Mouse (Mus musculus) midbrain, embryonic 14.5 days (tissue): Measurements from ENCODE around the gene Pfkm. TPM values are rescaled to one million over a fixed set of nuclear protein-coding genes. Genes with fewer than 3 reads are reported as not detected.
A peak's percentile ranks its signal among the peaks of the same experiment; 100 is the strongest.

ENCODE experiments used
- ATAC-seq: fragments of 200-750 bp; cut with Nextera tagmentation; 2 replicates; pipeline ENCODE4 v1.8.0; 2017; ENCODE audit warnings: moderate number of reproducible peaks, moderate library complexity; ENCODE audit not compliant: low FRiP score, low TSS enrichment
- DNase-seq: peaks from one replicate; pipeline ENCODE4 v3.0.0-alpha.2; 2015
- H3K27ac ChIP-seq: fragments of 300-500 bp; sonication (generic); replicated peaks from 2 replicates; pipeline ENCODE4 v1.5.1; 2014; ENCODE audit warnings: mild to moderate bottlenecking, low read depth, low read length, moderate library complexity
- H3K27me3 ChIP-seq: fragments of 300-500 bp; sonication (generic); 2 replicates; pipeline ENCODE4 v1.6.1; 2014; ENCODE audit warnings: low read length, control low read depth, mixed read lengths; ENCODE audit not compliant: control insufficient read depth, insufficient read depth
- H3K36me3 ChIP-seq: fragments of 300-500 bp; sonication (generic); 2 replicates; pipeline ENCODE4 v1.6.1; 2014; ENCODE audit warnings: low read length, control low read depth; ENCODE audit not compliant: control insufficient read depth, insufficient read depth
- H3K4me1 ChIP-seq: fragments of 300-500 bp; sonication (generic); 2 replicates; pipeline ENCODE4 v1.6.1; 2014; ENCODE audit warnings: mild to moderate bottlenecking, antibody characterized with exemption, low read length, control low read depth; ENCODE audit not compliant: control insufficient read depth, insufficient read depth
- H3K4me2 ChIP-seq: fragments of 300-500 bp; sonication (generic); 2 replicates; pipeline ENCODE4 v1.6.1; 2014; ENCODE audit warnings: mild to moderate bottlenecking, low read length, moderate library complexity
- H3K4me3 ChIP-seq: fragments of 300-500 bp; sonication (generic); replicated peaks from 2 replicates; pipeline ENCODE4 v1.5.1; 2014; ENCODE audit warnings: low read depth, low read length
- H3K9ac ChIP-seq: fragments of 300-500 bp; sonication (generic); replicated peaks from 2 replicates; pipeline ENCODE4 v1.6.1; 2014; ENCODE audit warnings: mild to moderate bottlenecking, low read length, moderate library complexity
- H3K9me3 ChIP-seq: fragments of 300-500 bp; sonication (generic); 2 replicates; pipeline ENCODE4 v1.6.1; 2016; ENCODE audit warnings: low read length, control low read depth, mixed read lengths; ENCODE audit not compliant: control insufficient read depth
- WGBS: fragments of 180-500 bp; shearing (Covaris S2); extraction: QIAGEN DNeasy Blood & Tissue Kit; methylation state at CpG from one replicate; pipeline ENCODE4 v1.1.7; 2014; 5-methylcytosine and 5-hydroxymethylcytosine counted together
- polyA plus RNA-seq: library from polyadenylated mRNA; unstranded; fragments of >200 nt; fragmentation: Nextera tagmentation; extraction: Ambion mirVana; gene quantifications from 2 replicates; pipeline ENCODE4 v1.2.1, GENCODE M21; 2014

Gene Pfkm
- polyA plus RNA-seq, 1 experiment from 2014 or later, result 72.4 TPM

DNA sequence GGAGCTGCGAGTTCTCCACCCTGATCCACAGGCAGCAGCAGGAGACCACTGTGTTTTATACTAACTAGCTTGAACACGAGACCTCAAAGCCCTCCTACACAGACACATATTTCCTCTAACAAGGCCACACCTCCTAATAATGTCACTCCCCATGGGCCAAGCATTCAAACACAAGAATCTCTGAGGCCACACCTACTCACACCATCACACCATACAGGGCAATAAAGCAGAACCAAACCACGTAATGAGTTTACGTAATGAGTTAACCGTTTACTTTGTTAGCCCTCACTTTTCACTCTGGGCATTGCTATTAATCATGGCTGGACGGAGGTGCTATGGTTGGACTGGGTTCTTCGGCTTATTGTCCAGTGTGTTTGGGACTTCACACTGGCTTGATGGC, 47.4 kb downstream of the Pfkm start:
- no peaks in the 10 kb centered on the region for H3K27me3 ChIP-seq
- ATAC-seq (no peak), DNase-seq (no peak)
- H3K27ac ChIP-seq, result no peak overlapping the region
- WGBS, result 90% methylated on average over 7 of the region's 7 CpGs
- H3K4me2 ChIP-seq, result no peak overlapping the region
- H3K4me1 ChIP-seq, result peaks cover 6% of the 10 kb centered on the region
- H3K36me3 ChIP-seq, result peaks cover 63% of the 10 kb centered on the region
- H3K9me3 ChIP-seq, result no peaks in the 10 kb centered on the region
- H3K9ac ChIP-seq, result no peak overlapping the region
- no peak overlapping the region for H3K4me3 ChIP-seq

DNA sequence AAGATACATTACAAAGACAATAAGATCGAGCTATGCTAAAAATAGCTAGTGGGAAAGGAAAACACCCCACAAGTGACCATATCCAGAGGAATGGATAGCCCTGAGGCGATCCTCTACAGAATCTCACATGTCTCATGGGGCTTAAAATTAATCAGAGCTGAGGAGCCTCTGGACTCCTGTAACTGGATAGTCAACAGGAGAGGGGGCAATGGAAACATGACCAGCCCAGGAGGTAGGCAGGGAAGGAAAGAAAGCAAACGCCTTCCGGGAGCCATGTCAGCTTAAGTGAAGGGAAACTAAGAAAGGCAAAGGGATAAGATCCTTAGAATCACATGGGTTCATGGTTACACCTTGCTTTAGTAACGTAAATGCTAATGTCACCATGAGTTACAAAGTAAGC, 48.4 kb downstream of the Pfkm start:
- no peak overlapping the region for H3K4me3 ChIP-seq
- no peak overlapping the region for H3K4me2 ChIP-seq
- WGBS, result 92% methylated on average over 5 of the region's 5 CpGs
- H3K9ac ChIP-seq, result no peak overlapping the region
- DNase-seq, result no peak
- peaks cover 53% of the 10 kb centered on the region for H3K36me3 ChIP-seq
- ATAC-seq, result no peak
- no peaks in the 10 kb centered on the region for H3K9me3 ChIP-seq
- no peak overlapping the region for H3K27ac ChIP-seq
- peaks cover 8% of the 10 kb centered on the region for H3K4me1 ChIP-seq
- H3K27me3 ChIP-seq, result no peaks in the 10 kb centered on the region

- no peak overlapping the region for H3K27ac ChIP-seq
- DNase-seq (no peak), ATAC-seq (no peak)
- no peak overlapping the region for H3K4me3 ChIP-seq
- H3K27me3 ChIP-seq, result no peaks in the 10 kb centered on the region
- WGBS, result 87% methylated on average over 10 of the region's 10 CpGs
- no peaks in the 10 kb centered on the region for H3K9me3 ChIP-seq
- no peak overlapping the region for H3K4me2 ChIP-seq
- H3K4me1 ChIP-seq, result peaks cover 10% of the 10 kb centered on the region
- H3K9ac ChIP-seq, result no peak overlapping the region
- peaks cover 40% of the 10 kb centered on the region for H3K36me3 ChIP-seq
Measured at GRCm38 (mm10) chr15:98142515-98142914, 50.1 kb downstream of the Pfkm start.

DNA sequence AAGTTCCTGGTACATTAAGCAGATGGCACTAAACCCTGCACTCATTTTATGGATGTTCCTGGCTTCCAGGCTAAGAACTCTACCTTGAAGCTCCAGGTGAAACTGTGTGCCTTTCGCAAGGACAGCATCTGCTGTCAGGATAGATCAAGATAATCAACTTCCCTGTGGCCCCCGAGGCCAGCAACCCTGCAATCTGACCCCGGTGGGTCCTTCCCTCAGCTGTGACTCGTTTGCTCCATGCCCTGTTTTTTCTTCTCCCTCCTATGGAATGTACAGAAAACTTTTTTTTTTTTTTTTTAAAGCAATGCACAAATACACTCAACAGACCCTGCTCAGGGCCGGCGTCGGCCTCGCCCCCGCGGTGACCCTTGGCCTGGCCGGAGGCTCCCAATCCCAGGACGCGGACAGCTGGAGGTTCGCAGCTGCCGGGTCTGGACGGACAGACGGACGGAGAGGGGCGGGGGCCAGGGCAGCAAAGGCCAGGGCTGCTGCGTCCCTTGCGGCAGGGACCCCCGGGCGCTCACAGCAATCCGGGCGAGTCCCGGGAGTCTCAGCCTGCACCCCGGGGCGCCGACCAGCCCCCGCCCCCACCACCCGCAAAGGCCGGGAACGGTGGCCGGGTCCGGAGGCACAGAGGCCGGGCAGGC, 52.6 kb downstream of the Pfkm start:
- Histone ChIP-seq H3K4me2 (peak overlapping the region; percentile 94), H3K27ac (peak overlapping the region; percentile 70), H3K9me3 (no peaks in the 10 kb centered on the region), H3K9ac (peak overlapping the region; percentile 93), H3K27me3 (no peaks in the 10 kb centered on the region), H3K4me1 (peaks cover 10% of the 10 kb centered on the region), H3K36me3 (peaks cover 25% of the 10 kb centered on the region), H3K4me3 (peak overlapping the region; percentile 100)
- WGBS, result 1% methylated on average over 36 of the region's 36 CpGs
- ATAC-seq (no peak), DNase-seq (peak; percentile 3)

DNA sequence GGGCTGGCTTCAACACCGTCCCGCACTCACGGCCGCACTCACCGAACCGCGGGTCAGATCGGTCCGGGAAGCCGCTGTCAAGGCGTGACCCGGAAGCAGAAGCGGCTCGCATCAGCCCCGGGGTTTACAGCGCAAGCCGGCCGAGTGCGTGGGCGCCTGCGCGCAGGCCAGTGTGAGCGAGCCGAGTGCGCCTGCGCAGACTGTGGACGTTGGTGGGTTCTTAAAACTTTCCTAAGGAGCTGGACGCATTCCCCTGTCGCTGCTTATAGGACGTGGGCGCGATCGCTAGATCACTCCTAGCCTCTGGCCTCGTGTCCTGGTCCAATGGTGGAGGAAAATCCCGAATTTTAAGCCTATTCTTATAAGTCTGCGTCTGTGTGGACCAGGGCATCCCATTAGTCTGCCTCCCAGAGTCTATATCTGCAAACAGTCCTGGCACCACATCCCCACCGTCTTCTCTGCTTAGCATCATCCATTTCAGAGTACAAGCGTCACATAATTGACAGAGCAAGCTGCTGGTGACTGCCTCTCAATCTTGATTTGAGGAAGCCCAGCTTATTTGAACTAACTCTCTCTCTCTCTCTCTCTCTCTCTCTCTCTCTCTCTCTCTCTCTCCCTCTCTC, 53.3 kb downstream of the Pfkm start:
- H3K4me2 ChIP-seq, result peak overlapping the region; percentile 94
- WGBS, result under 1% methylated on average over 38 of the region's 38 CpGs
- H3K9ac ChIP-seq, result peak overlapping the region; percentile 93
- H3K27me3 ChIP-seq, result no peaks in the 10 kb centered on the region
- H3K36me3 ChIP-seq, result peaks cover 18% of the 10 kb centered on the region
- peak overlapping the region; percentile 100 for H3K4me3 ChIP-seq
- peak overlapping the region; percentile 75 for H3K27ac ChIP-seq
- no peaks in the 10 kb centered on the region for H3K9me3 ChIP-seq
- peak; percentile 98 for DNase-seq
- peaks cover 10% of the 10 kb centered on the region for H3K4me1 ChIP-seq
- ATAC-seq, result peak; percentile 95

DNA sequence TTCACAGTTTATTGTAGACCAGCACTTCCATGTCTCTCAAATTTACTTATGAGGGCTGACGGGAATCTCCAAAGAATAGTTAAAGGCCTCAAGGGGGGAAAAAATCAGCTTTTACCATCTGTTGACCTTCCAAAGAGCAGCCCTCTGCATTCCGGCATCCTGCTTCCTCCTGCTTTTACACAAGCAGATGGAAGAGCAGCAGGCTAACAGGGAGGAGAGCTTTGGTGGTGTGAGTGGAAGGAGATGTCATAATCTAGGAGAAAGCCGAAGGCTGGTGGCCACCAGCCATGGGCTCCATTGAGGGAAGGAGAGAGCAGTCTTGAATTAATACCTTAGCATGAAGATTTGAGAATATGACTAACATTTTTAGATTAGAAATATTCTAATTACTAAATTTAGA, 56.0 kb downstream of the Pfkm start:
- Histone ChIP-seq H3K27ac (no peak overlapping the region), H3K36me3 (no peaks in the 10 kb centered on the region), H3K9ac (no peak overlapping the region), H3K4me2 (no peak overlapping the region), H3K27me3 (no peaks in the 10 kb centered on the region), H3K9me3 (no peaks in the 10 kb centered on the region), H3K4me1 (peaks cover 10% of the 10 kb centered on the region), H3K4me3 (no peak overlapping the region)
- DNase-seq (no peak), ATAC-seq (no peak)
- WGBS, result 92% methylated on average over 3 of the region's 3 CpGs

- DNase-seq (no peak), ATAC-seq (no peak)
- Histone ChIP-seq H3K27me3 (no peaks in the 10 kb centered on the region), H3K9ac (no peak overlapping the region), H3K36me3 (no peaks in the 10 kb centered on the region), H3K27ac (no peak overlapping the region), H3K4me1 (peaks cover 10% of the 10 kb centered on the region), H3K9me3 (no peaks in the 10 kb centered on the region), H3K4me2 (no peak overlapping the region), H3K4me3 (no peak overlapping the region)
- WGBS, result 75% methylated on average over 10 of the region's 10 CpGs
Measured at GRCm38 (mm10) chr15:98149166-98149602, 56.8 kb downstream of the Pfkm start.

- 66% methylated on average over 7 of the region's 7 CpGs for WGBS
- no peaks in the 10 kb centered on the region for H3K27me3 ChIP-seq
- H3K36me3 ChIP-seq, result no peaks in the 10 kb centered on the region
- H3K4me1 ChIP-seq, result no peaks in the 10 kb centered on the region
- peak; percentile 27 for DNase-seq
- H3K9ac ChIP-seq, result 0 out of 2 replicates have a peak overlapping the region, but pooled peaks have one; percentile 9
- H3K9me3 ChIP-seq, result no peaks in the 10 kb centered on the region
- H3K4me3 ChIP-seq, result no peak overlapping the region
- no peak overlapping the region for H3K4me2 ChIP-seq
- ATAC-seq, result no peak
- no peak overlapping the region for H3K27ac ChIP-seq
Measured at GRCm38 (mm10) chr15:98152916-98153315, 60.5 kb downstream of the Pfkm start.

GRCm38 (mm10) chr15:98153625-98154024, 61.2 kb downstream of the Pfkm start:
- H3K9me3 ChIP-seq, result no peaks in the 10 kb centered on the region
- WGBS, result 33% methylated on average over 3 of the region's 3 CpGs

More at GRCm38 (mm10) chr15:98153625-98154024, 61.2 kb downstream of the Pfkm start:
- ATAC-seq, result no peak
- no peak overlapping the region for H3K4me3 ChIP-seq
- H3K27me3 ChIP-seq, result no peaks in the 10 kb centered on the region
- no peak overlapping the region for H3K9ac ChIP-seq
- no peaks in the 10 kb centered on the region for H3K36me3 ChIP-seq
- no peaks in the 10 kb centered on the region for H3K4me1 ChIP-seq
- H3K27ac ChIP-seq, result no peak overlapping the region
- DNase-seq, result peak; percentile 84
- H3K4me2 ChIP-seq, result no peak overlapping the region
